Mouse (Mus musculus): ENCODE results near the gene 9530053A07Rik.
"Not testable (repeated sequence)": the region's sequence is repeated elsewhere in the genome, so short reads cannot be mapped to it uniquely, and the experiment has no call there.

9530053A07Rik gene

DNA sequence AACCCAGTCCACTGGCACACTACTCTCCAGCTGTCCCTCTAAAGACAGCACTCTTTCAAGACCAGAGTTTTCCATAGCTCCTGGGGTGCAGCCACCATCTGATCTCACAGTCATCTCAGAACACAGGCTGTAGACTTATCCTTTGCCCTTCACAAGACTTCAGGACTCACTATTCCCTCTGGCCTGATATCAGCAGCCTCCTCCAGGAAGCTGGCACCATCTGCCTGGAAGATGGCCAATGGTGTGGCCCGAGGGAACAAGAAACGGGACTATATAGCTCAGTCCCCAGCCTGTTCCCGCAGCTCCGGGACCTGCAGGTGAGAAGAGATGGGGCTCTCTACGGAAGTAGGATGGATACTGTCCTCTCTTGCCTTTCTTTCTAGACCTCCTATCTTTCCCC, at the start of gene 9530053A07Rik:
TSS of gene 9530053A07Rik (plus strand) at position 301 of the 400 bp plus-strand sequence.
- no peak for DNase-seq (ENCODE audit: low read depth, low spot score)

DNA sequence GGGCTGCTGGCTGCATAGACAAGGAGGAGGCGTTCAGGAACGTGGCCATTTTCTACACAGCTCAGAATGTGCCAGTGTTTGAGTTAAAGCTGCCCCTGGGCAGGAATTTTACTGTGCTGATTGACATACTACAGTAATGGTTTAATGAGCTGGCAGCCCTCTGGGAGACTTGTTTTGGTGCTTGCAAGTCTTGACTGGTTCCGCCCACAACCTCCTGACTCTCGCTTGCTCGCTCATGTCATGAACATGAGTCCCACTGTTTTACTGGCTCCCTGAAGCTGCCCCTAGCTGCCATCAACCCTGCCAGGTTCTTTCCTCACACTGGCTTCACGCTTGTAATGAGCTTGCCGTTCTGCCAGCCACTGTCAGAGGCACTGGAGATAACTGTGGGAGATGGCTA, 45.1 kb upstream of the 9530053A07Rik start:
- no peak for DNase-seq (ENCODE audit: low read depth, low spot score)

DNA sequence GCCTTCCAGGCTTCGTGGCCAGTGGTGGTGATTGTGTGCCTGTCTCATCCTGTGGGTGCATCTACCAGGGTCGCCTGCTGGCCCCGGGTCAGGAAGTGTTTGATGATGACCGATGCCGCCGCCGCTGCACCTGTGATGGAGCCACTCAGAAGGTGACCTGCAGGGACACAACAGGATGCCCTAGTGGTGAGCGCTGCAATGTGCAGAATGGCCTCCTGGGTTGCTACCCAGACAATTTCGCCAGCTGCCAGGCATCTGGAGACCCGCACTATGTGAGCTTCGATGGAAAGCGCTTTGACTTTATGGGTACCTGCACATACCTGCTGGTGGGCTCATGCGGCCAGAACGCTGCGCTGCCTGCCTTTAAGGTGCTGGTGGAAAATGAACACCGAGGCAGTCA, 43.0 kb upstream of the 9530053A07Rik start:
- no peak for DNase-seq (ENCODE audit: low read depth, low spot score)

DNA sequence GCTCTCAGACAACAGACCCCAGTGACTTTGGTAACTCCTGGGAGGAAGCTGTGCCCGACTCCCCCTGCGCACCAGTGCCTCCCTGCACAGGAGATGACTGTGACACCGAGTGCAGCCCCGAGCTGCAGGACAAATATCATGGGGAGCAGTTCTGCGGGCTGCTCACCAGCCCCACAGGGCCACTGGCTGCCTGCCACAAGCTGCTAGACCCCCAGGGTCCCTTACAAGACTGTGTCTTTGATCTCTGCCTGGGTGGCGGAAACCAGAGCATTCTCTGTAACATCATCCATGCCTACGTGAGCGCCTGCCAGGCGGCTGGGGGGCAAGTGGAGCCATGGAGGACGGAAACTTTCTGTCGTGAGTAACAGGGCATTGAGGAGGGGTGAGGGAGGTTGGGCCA, 35.7 kb upstream of the 9530053A07Rik start:
- DNase-seq (ENCODE audit: low read depth, low spot score), result no peak

DNA sequence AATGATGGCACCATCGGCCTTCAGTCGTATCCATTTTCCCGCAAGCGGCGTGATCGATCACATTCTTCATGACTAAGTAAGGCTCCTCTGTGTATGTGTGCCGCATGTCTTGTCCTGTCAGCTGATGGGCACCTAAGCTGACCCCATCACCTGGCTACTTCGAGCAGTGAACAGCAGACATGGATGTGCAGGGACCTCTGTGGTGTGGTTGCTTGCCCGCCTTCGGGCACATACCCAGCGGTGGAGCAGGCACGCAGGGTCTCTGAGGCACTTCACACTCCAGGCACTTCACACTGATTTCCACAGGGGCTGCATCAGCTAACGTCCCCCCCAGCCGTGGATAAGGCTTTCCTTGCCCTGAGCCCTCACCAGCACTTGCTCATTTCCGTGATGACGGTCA, 30.2 kb upstream of the 9530053A07Rik start:
- no peak for DNase-seq (ENCODE audit: low read depth, low spot score)

DNA sequence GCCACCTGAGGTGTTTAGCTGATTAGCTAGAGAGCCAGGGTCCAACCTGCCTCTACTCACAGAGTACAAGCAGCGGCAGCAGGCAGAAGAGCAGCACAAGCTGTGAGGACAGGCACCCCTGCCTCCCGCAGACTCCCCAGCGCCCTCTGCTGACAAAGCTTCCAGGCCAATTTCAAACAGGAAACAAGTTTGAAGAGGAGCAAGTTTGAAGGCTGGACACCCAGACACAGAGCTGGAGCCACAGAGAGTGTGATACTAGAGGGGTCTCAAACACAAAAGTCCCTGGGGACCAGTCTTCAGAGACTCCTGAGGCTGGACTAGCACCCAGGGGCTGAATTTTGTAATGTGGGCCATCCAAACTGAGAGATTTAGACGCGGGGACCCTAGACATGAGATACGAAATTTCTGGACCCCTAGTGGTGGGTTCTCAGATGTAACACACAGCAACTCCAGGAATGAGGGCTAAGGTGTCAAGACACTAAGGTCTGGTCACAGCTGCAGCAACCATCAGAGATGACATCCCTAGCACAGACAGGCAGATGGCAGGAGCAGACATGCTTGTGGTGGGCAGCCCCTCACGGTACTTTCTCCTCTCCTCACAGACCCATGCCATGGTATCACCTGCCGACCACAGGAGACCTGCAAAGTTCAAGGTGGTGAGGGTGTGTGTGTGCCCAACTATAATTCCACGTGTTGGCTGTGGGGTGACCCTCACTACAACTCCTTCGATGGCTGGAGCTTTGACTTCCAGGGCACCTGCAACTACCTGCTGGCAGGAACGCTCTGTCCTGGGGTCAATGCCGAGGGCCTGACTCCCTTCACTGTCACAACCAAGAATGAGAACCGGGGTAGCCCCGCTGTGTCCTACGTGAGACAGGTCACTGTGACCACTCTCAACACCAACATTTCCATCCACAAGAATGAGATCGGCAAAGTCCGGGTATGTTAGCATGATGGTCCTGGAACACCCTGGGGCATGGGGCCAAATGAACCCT, 28.4 kb upstream of the 9530053A07Rik start:
- no peak for DNase-seq (ENCODE audit: low read depth, low spot score)

DNA sequence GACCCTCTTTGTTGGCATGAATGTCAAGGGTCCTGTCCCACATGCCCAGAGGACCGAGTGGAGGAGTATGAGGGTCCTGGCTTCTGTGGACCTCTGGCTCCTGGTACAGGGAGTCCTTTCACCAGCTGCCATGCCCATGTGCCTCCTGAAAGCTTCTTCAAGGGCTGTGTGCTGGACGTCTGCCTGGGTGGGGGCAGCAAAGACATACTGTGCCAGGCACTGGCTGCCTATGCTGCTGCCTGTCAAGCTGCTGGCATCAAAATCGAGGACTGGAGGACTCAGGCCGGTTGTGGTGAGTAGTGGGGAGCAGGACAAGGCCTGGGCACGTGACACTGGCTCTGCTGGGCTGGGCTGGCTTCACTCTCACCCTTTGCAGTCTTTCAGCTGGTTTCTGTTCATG, 26.3 kb upstream of the 9530053A07Rik start:
- DNase-seq (ENCODE audit: low read depth, low spot score), result not testable (repeated sequence)

DNA sequence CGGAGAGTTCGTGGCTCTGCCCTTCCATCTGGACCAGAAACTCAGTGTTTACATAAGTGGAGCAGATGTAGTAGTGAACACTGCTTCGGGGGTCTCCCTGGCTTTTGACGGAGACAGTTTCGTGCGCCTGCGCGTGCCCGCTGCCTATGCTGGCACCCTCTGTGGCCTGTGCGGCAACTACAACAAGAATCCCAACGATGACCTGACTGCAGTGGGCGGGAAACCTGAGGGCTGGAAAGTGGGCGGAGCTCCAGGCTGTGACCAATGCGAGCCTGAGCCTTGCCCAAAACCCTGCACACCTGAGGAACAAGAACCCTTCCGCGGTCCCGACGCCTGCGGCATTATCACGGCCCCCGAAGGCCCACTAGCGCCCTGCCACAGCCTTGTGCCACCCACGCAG, 24.6 kb upstream of the 9530053A07Rik start:
- DNase-seq (ENCODE audit: low read depth, low spot score), result no peak

DNA sequence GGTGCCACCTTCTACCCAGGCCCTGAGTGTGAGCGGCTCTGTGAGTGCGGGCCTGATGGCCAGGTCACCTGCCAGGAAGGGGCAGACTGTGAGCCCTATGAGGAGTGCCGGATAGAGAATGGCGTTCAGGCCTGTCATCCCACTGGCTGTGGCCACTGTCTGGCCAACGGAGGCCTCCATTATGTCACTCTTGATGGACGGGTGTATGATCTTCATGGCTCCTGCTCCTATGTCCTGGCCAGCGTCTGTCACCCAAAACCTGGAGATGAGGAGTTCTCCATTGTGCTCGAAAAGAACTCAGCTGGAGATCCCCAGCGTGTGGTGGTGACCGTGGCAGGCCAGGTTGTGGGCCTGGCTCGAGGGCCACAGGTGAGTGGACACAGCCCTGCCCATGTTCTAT, 23.0 kb upstream of the 9530053A07Rik start:
- DNase-seq (ENCODE audit: low read depth, low spot score), result no peak

DNA sequence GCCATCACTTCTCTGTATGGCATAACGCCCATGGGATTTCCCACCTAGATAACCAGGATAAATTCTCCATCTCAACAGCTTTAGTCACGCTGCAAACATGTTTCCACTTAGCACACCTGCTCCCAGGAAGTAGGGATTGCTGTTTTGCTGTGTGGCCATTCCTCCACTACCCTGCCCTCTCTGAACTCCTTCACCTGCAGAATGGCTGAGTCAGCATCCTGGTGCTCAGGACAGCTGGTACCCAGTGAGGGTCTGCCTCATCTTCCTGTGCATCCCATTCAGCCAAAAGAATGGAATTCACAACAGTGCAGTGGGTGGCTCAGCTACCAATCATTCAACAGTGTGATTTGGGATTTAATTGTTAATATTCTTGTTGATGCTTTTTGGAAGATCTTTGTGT, 14.6 kb upstream of the 9530053A07Rik start:
- DNase-seq (ENCODE audit: low read depth, low spot score), result no peak

DNA sequence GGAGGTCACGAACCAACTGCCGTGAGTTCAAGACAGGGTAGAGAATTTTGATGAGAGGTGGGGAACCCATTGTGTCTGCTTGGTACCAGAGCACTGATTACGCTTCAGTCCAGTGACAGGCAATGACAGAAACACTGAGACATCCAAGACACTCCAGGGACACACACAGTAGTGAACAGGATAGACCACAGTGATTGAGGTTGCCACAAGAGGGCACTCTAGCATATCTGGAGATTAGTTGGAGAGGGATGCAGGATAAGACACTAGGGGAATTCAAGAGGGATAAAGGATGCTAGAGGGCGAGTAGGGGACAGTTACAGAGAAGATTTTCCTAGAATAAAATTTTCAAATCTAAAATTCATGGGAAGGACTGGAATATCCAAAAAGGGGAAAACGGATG, 8.3 kb downstream of the 9530053A07Rik start:
- peak; percentile 17 for DNase-seq (ENCODE audit: low read depth, low spot score)

DNA sequence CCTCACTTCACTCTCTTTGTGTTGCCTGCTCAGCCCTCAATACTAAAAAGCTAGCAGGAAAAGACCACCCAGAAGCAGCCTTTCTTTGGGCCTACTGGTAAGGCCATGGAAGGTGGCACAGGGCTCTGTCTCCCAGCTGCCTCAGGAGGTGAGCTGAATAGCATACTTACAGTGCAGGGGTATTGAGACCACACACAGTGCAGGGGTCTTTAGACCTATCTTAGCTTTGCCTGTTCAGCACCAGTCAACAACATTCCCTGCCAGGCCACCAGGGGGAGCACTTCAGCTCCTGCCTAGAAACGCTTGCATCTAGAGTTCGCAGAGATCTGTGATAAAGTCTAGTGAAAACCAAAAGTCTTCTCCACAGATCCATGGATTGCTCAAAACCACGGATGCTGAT, 19.0 kb downstream of the 9530053A07Rik start:
- DNase-seq (ENCODE audit: low read depth, low spot score), result peak; percentile 55

DNA sequence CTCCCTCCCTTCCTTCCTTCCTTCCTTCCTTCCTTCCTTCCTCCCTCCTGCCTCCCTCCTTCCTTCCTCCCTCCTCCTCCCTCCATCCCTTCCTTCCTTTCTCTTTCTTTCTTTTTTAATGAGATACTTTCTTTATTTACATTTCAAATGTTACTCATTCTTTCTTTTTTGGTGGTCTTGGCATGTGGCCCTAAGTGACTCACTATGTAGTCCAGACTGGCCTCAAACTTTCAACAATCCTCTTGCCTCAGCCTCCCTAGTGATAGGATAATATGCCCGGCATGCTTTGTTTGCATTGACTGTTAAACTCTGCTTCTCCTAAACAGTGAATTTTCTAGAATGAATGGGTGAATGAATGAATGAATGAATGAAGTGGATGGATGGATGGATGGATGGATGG, 20.6 kb downstream of the 9530053A07Rik start:
- no peak for DNase-seq (ENCODE audit: low read depth, low spot score)

DNA sequence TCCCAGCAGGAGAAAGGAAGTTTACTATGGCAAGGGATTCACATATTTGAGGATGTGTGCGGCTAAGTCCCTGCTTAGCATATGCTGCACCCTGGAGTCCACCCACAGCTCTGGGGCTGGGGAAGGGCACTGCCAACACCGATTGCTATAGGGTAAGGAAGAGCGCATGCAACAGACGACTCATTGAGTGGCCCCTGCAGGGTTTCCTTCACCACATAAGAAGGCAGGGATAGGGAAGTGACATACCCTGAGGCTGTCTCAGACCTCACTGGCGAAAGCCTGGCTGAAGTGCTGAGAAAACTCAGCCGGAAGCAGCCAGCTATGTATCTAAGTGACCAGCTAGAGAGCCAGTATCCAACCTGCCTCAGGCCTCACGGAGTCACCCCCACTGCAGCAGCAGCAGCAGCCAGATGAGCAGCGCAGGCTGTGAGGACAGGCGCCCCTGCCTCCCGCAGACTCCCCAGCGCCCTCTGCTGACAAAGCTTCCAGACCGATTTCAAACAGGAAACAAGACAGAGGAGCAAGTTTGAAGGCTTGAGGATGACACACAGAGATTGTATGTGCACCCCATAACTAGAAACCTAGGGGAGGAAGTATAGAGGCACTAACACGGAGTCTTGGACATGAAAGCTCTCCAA, 22.4 kb downstream of the 9530053A07Rik start:
- DNase-seq (ENCODE audit: low read depth, low spot score), result no peak

DNA sequence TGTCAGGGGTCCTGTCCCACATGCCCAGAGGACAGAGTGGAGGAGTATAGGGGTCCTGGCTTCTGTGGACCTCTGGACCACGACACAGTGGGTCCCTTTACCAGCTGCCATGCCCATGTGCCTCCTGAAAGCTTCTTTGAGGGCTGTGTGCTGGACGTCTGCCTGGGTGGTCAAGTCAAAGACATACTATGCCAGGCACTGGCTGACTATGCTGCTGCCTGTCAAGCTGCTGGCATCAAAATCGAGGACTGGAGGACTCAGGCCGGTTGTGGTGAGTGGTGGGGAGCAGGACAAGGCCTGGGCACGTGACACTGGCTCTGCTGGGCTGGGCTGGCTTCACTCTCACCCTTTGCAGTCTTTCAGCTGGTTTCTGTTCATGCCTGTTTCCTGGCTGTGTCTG, 24.3 kb downstream of the 9530053A07Rik start:
- DNase-seq (ENCODE audit: low read depth, low spot score), result not testable (repeated sequence)

DNA sequence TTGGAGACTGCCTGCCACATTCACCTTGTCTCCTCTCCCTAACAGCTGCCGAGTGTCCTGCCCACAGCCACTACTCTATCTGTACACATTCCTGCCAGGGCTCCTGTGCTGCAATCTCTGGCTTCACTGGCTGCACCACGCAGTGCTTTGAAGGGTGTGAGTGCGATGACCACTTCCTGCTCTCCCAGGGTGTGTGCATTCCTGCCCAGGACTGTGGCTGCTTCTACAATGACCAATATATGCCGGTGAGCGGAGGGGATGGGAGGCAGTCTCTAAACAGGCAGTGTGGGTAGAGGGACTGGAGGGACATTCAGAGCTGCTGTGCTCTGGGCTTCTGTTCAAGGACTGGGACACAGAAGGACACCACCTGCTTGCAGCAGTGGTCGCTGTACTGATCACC, 30.0 kb downstream of the 9530053A07Rik start:
- no peak for DNase-seq (ENCODE audit: low read depth, low spot score)

DNA sequence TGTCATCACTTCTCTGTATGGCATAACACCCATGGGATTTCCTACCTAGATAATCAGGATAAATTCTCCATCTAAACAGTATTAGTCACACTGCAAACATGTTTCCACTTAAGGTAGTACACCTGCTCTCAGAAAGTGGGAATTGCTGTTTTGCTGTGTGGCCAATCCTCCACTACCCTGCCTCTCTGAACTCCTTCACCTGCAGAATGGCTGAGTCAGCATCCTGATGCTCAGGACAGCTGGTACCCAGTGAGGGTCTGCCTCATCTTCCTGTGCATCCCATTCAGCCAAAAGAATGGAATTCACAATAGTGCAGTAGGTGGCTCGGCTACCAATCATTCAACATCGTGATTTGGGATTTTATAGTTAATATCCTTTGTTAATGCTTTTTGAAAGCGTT, 30.6 kb downstream of the 9530053A07Rik start:
- no peak for DNase-seq (ENCODE audit: low read depth, low spot score)

DNA sequence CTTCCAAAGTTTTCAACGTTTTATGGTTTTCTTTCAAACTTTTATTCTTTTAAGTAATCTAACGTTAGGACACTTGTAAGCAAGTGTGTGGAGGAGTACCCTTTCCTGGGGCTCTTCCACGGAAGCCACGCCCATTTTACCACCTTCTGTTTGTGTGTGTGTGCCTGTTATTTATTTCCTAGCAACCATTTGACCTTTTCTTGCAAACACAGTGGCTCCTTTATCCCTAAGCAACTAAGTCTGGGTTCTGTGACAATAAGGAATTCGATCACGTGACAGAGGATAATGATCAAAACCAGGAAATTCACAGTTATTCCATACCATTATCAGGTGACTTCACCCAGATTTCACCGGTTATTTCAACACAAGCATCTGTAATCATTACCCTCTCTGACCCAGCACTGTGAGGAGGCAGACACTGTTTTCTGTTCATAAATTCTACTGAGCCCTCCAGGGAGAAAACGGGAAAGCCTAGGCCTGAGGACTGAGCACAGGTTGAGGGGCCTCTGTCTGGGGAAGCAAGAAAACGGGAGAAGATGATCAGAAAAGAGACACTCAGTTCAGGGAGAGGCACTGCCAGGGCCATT, 32.0 kb downstream of the 9530053A07Rik start:
- DNase-seq (ENCODE audit: low read depth, low spot score), result no peak

DNA sequence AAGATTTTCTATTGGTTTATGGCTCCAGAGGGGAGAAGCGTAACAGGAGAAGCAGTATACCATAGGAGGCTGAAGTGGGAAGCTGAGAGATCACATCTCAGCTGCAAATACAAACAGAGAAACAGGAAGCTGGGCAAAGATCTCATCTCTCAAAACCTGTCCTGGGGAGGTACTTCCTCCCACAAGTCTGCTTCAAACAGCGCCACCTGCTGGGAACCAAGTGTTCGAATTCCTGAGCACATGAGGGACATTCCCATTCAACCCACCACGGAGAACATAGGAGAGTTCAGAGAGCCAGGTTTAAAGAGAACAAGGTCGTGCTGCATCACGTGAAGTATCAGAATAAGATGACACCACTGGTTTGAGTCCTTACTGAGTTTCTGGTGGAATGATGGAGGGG, 36.1 kb downstream of the 9530053A07Rik start:
- no peak for DNase-seq (ENCODE audit: low read depth, low spot score)

DNA sequence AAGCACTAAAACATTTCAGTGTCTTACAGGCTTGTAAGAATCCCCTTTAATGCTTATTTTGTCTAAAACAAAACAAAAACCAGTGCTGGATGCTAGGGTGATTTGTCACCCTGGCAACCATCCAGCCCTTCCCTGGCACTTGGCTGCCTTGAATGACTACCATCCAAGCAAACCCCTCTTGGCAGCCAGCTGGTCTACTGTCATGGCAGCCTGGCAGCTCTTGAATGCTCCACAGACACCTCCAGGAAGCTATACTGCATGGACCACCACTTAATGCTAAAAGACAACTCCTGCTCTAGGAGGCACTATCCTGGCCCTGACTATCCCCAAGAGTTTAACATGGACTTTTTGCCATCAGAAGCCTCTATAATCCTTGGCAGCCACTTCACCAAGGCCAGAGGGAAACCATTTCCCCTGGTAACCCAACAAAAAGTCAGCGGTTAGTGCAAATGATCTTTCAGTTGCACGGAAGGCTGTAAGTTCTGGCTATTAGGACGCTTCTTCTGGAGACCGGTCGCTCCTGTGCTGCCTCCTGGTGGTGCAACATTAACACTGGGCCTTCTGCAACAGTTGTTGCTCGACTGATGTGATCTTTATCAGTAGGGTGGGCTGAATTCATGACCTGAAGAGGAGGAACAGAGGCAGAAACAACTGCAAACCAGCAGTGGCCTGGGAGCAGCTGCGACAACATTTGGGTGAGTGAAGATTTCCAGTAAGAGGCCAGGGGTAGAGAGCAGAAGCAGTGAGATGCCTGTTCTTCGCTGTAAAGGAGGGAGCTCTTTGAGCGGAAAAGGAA, 39.3 kb downstream of the 9530053A07Rik start:
- DNase-seq (ENCODE audit: low read depth, low spot score), result no peak

Data from embryo, embryonic 11.5 days (tissue).